Mouse (Mus musculus): Measurements from ENCODE around the gene Ythdf2. TPM values are rescaled to one million over a fixed set of nuclear protein-coding genes. Genes with fewer than 3 reads are reported as not detected.
A peak's percentile ranks its signal among the peaks of the same experiment; 100 is the strongest.

The Ythdf2 gene
- 123 and 125 TPM in 2 replicates for polyA plus RNA-seq (2015; fragmentation: Nextera tagmentation; extraction: Ambion mirVana)

- H3K4me3 ChIP-seq, result peak within 1 kb of the TSS; percentile 100
- 1% methylated on average over 75 of the region's 78 CpGs for WGBS
- peak; percentile 98 for ATAC-seq (ENCODE audit: low read depth)
- peak within 1 kb of the TSS; percentile 95 for H3K27ac ChIP-seq (replicated peaks)
- H3K4me1 ChIP-seq (replicated peaks), result peaks cover 29% of the 10 kb centered on the region
- peak within 1 kb of the TSS; percentile 100 for H3K9ac ChIP-seq
- H3K27me3 ChIP-seq, result no peaks in the 10 kb centered on the region
- peaks cover 16% of the 10 kb centered on the region for H3K36me3 ChIP-seq
- no peaks in the 10 kb centered on the region for H3K9me3 ChIP-seq
- H3K4me2 ChIP-seq, result peak within 1 kb of the TSS; percentile 91
Observed at GRCm38 (mm10) chr4:132211953-132212734, at the start of gene Ythdf2. TSS of gene Ythdf2 (minus strand) at chr4:132212303.

GRCm38 (mm10) chr4:132260404-132261379, 48.6 kb upstream of the Ythdf2 start:
- Histone ChIP-seq H3K9me3 (no peaks in the 10 kb centered on the region), H3K4me2 (peak overlapping the region; percentile 89), H3K4me1 (replicated peaks) (peaks cover 30% of the 10 kb centered on the region), H3K27me3 (no peaks in the 10 kb centered on the region), H3K4me3 (peak overlapping the region; percentile 85), H3K9ac (peak overlapping the region; percentile 97), H3K36me3 (no peaks in the 10 kb centered on the region), H3K27ac (replicated peaks) (peak overlapping the region; percentile 95)
- 4% methylated on average over 29 of the region's 64 CpGs for WGBS
- peak; percentile 73 for ATAC-seq (ENCODE audit: low read depth)

GRCm38 (mm10) chr4:132259248-132259647, 47.1 kb upstream of the Ythdf2 start:
- peak overlapping the region; percentile 89 for H3K4me2 ChIP-seq
- H3K27me3 ChIP-seq, result no peaks in the 10 kb centered on the region
- no peak overlapping the region for H3K27ac ChIP-seq (replicated peaks)
- peak overlapping the region; percentile 26; the same call in 1 of the 2 replicates for H3K9ac ChIP-seq
- H3K4me3 ChIP-seq, result no peak overlapping the region
- ATAC-seq (ENCODE audit: low read depth), result no peak
- H3K36me3 ChIP-seq, result no peaks in the 10 kb centered on the region
- peaks cover 30% of the 10 kb centered on the region for H3K4me1 ChIP-seq (replicated peaks)
- no peaks in the 10 kb centered on the region for H3K9me3 ChIP-seq
- 90% methylated on average over 4 of the region's 4 CpGs for WGBS

GRCm38 (mm10) chr4:132256384-132256783, 44.3 kb upstream of the Ythdf2 start:
- Histone ChIP-seq H3K4me2 (no peak overlapping the region), H3K27me3 (no peaks in the 10 kb centered on the region), H3K36me3 (peaks cover 7% of the 10 kb centered on the region), H3K4me3 (no peak overlapping the region), H3K9me3 (no peaks in the 10 kb centered on the region), H3K9ac (no peak overlapping the region), H3K27ac (replicated peaks) (no peak overlapping the region), H3K4me1 (replicated peaks) (peaks cover 23% of the 10 kb centered on the region)
- no peak for ATAC-seq (ENCODE audit: low read depth)
- 96% methylated on average over 3 of the region's 3 CpGs for WGBS

- Histone ChIP-seq H3K9ac (no peak overlapping the region), H3K4me1 (replicated peaks) (peaks cover 16% of the 10 kb centered on the region), H3K36me3 (peaks cover 21% of the 10 kb centered on the region), H3K4me2 (no peak overlapping the region), H3K27ac (replicated peaks) (no peak overlapping the region), H3K27me3 (no peaks in the 10 kb centered on the region), H3K9me3 (no peaks in the 10 kb centered on the region), H3K4me3 (no peak overlapping the region)
- WGBS, result 75% methylated on average over 3 of the region's 3 CpGs
- ATAC-seq (ENCODE audit: low read depth), result no peak
Observed at GRCm38 (mm10) chr4:132254986-132255385, 42.9 kb upstream of the Ythdf2 start.

GRCm38 (mm10) chr4:132253622-132254021, 41.5 kb upstream of the Ythdf2 start:
- Histone ChIP-seq H3K4me3 (no peak overlapping the region), H3K4me2 (no peak overlapping the region), H3K9me3 (no peaks in the 10 kb centered on the region), H3K36me3 (peaks cover 32% of the 10 kb centered on the region), H3K27ac (replicated peaks) (peak overlapping the region; percentile 33; the same call in 1 of the 2 replicates), H3K9ac (no peak overlapping the region), H3K4me1 (replicated peaks) (0 out of 2 replicates have a peak, but pooled peaks cover 3% of the 10 kb centered on the region), H3K27me3 (no peaks in the 10 kb centered on the region)
- WGBS, result 79% methylated on average over 2 of the region's 2 CpGs
- ATAC-seq (ENCODE audit: low read depth), result no peak

GRCm38 (mm10) chr4:132253128-132253527, 41.0 kb upstream of the Ythdf2 start:
- no peak overlapping the region for H3K4me3 ChIP-seq
- H3K9me3 ChIP-seq, result no peaks in the 10 kb centered on the region
- H3K27ac ChIP-seq (replicated peaks), result no peak overlapping the region
- no peak overlapping the region for H3K9ac ChIP-seq
- H3K4me1 ChIP-seq (replicated peaks), result no peaks in the 10 kb centered on the region
- H3K4me2 ChIP-seq, result no peak overlapping the region
- no peaks in the 10 kb centered on the region for H3K27me3 ChIP-seq
- no peak for ATAC-seq (ENCODE audit: low read depth)
- WGBS, result 89% methylated on average over 8 of the region's 8 CpGs
- peaks cover 37% of the 10 kb centered on the region for H3K36me3 ChIP-seq

- peaks cover 49% of the 10 kb centered on the region for H3K36me3 ChIP-seq
- H3K9me3 ChIP-seq, result no peaks in the 10 kb centered on the region
- no peak overlapping the region for H3K27ac ChIP-seq (replicated peaks)
- no peak overlapping the region for H3K9ac ChIP-seq
- no peak overlapping the region for H3K4me3 ChIP-seq
- H3K4me1 ChIP-seq (replicated peaks), result no peaks in the 10 kb centered on the region
- WGBS, result 89% methylated on average over 9 of the region's 9 CpGs
- H3K27me3 ChIP-seq, result no peaks in the 10 kb centered on the region
- no peak overlapping the region for H3K4me2 ChIP-seq
- ATAC-seq (ENCODE audit: low read depth), result no peak
Observed at GRCm38 (mm10) chr4:132251596-132251995, 39.5 kb upstream of the Ythdf2 start.

- no peak for ATAC-seq (ENCODE audit: low read depth)
- WGBS, result 87% methylated on average over 5 of the region's 5 CpGs
- Histone ChIP-seq H3K9ac (no peak overlapping the region), H3K4me2 (no peak overlapping the region), H3K4me1 (replicated peaks) (no peaks in the 10 kb centered on the region), H3K9me3 (no peaks in the 10 kb centered on the region), H3K27me3 (no peaks in the 10 kb centered on the region), H3K36me3 (peaks cover 84% of the 10 kb centered on the region), H3K4me3 (no peak overlapping the region), H3K27ac (replicated peaks) (peak overlapping the region; percentile 23; the same call in 1 of the 2 replicates)
Observed at GRCm38 (mm10) chr4:132247451-132247997, 35.4 kb upstream of the Ythdf2 start.

- Histone ChIP-seq H3K4me1 (replicated peaks) (no peaks in the 10 kb centered on the region), H3K4me3 (no peak overlapping the region), H3K36me3 (peaks cover 87% of the 10 kb centered on the region), H3K27me3 (no peaks in the 10 kb centered on the region), H3K27ac (replicated peaks) (no peak overlapping the region), H3K9me3 (no peaks in the 10 kb centered on the region), H3K9ac (no peak overlapping the region), H3K4me2 (no peak overlapping the region)
- 93% methylated on average over 3 of the region's 3 CpGs for WGBS
- ATAC-seq (ENCODE audit: low read depth), result no peak
Observed at GRCm38 (mm10) chr4:132245643-132246042, 33.5 kb upstream of the Ythdf2 start.

GRCm38 (mm10) chr4:132241208-132241607, 29.1 kb upstream of the Ythdf2 start:
- no peaks in the 10 kb centered on the region for H3K9me3 ChIP-seq
- no peaks in the 10 kb centered on the region for H3K4me1 ChIP-seq (replicated peaks)
- no peak for ATAC-seq (ENCODE audit: low read depth)
- H3K36me3 ChIP-seq, result peaks cover 90% of the 10 kb centered on the region
- no peak overlapping the region for H3K4me3 ChIP-seq
- WGBS, result 97% methylated on average over 3 of the region's 3 CpGs
- H3K9ac ChIP-seq, result no peak overlapping the region
- no peak overlapping the region for H3K4me2 ChIP-seq
- no peak overlapping the region for H3K27ac ChIP-seq (replicated peaks)
- no peaks in the 10 kb centered on the region for H3K27me3 ChIP-seq

GRCm38 (mm10) chr4:132240367-132240766, 28.3 kb upstream of the Ythdf2 start:
- Histone ChIP-seq H3K27me3 (no peaks in the 10 kb centered on the region), H3K9ac (no peak overlapping the region), H3K36me3 (peaks cover 90% of the 10 kb centered on the region), H3K4me1 (replicated peaks) (no peaks in the 10 kb centered on the region), H3K27ac (replicated peaks) (no peak overlapping the region), H3K4me3 (no peak overlapping the region), H3K9me3 (no peaks in the 10 kb centered on the region), H3K4me2 (no peak overlapping the region)
- WGBS, result 86% methylated on average over 3 of the region's 3 CpGs
- ATAC-seq (ENCODE audit: low read depth), result no peak

Data from neural tube, embryonic 13.5 days (tissue).